Mouse (Mus musculus) limb, embryonic 10.5 days (tissue): ENCODE measurements around the gene Uba1. TPM values are rescaled to one million over a fixed set of nuclear protein-coding genes. Genes with fewer than 3 reads are reported as not detected.

Source experiments
- polyA plus RNA-seq: library from polyadenylated mRNA; unstranded; fragments of >200 nt; fragmentation: Nextera tagmentation; extraction: Ambion mirVana; gene quantifications from 2 replicates; pipeline ENCODE4 v1.2.1, GENCODE M21; 2016

Gene Uba1
- polyA plus RNA-seq, 1 experiment from 2014 or later = 240 TPM

Other genes starting within 250 kb of the Uba1 start
- gene Jade3, start 232.6 kb upstream of the Uba1 start, polyA plus RNA-seq = 11.7 and 12.6 TPM in 2 replicates
- gene Rgn, start 108.5 kb upstream of the Uba1 start, polyA plus RNA-seq = 0.20 and 0.21 TPM in 2 replicates
- 110 and 111 TPM in 2 replicates for gene Rbm10, start 40.8 kb upstream of the Uba1 start, polyA plus RNA-seq
- gene Ndufb11, start 40.7 kb upstream of the Uba1 start, polyA plus RNA-seq = 181 and 186 TPM in 2 replicates
- gene Cdk16, start 29.6 kb downstream of the Uba1 start, polyA plus RNA-seq = 124 and 134 TPM in 2 replicates
- gene Usp11, start 45.6 kb downstream of the Uba1 start, polyA plus RNA-seq = 39.3 and 49.4 TPM in 2 replicates
- gene Araf, start 139.5 kb downstream of the Uba1 start, polyA plus RNA-seq = 80.8 and 96.4 TPM in 2 replicates
- gene Timp1, start 211.8 kb downstream of the Uba1 start, polyA plus RNA-seq = 12.8 and 13.5 TPM in 2 replicates